Mouse (Mus musculus): ENCODE results near the gene Arl6ip4.

- TF ChIP-seq CTCF (IDR thresholded peaks at IDR 0.05) (no peak), EP300 (IDR thresholded peaks at IDR 0.05) (no peak)
Measured at GRCm38 (mm10) chr5:124074845-124075307, 41.0 kb upstream of the Arl6ip4 start.
